Mouse (Mus musculus) CH12.LX (cell line): Measurements from ENCODE around the gene Dgkd. TPM values are rescaled to one million over a fixed set of nuclear protein-coding genes. Genes with fewer than 3 reads are reported as not detected.

ENCODE experiments used
- DNase-seq: peaks from one replicate; pipeline ENCODE4 v3.0.0-alpha.2; 2013; ENCODE audit errors: extremely low read depth
- H3K27ac ChIP-seq: 2 replicates; pipeline ENCODE4 v1.5.1; 2012; ENCODE audit warnings: low read depth, mild to moderate bottlenecking, control low read depth, moderate library complexity; ENCODE audit not compliant: insufficient read depth
- H3K27me3 ChIP-seq: replicated peaks from 2 replicates; pipeline ENCODE3; 2012; ENCODE audit warnings: inconsistent platforms
- H3K36me3 ChIP-seq, 2 experiments: replicated peaks in 1 of 2; 2 replicates each; pipeline versions ENCODE3 to v1.6.1; 2012; ENCODE audit warnings: inconsistent platforms in 1 of 2, low read length in 1 of 2, mild to moderate bottlenecking in 1 of 2, mixed read lengths in 1 of 2, moderate library complexity in 1 of 2; ENCODE audit not compliant: control insufficient read depth in 1 of 2, insufficient read depth in 1 of 2
- H3K4me1 ChIP-seq, 2 experiments: 2 replicates each; pipeline ENCODE4 v1.6.1; 2012; ENCODE audit warnings: inconsistent platforms in 1 of 2, moderate library complexity in 1 of 2; ENCODE audit not compliant: insufficient read depth in 2 of 2, control insufficient read depth in 1 of 2
- H3K4me2 ChIP-seq: 2 replicates; pipeline ENCODE4 v1.6.1; 2012; ENCODE audit warnings: low read depth, mild to moderate bottlenecking, control low read depth; ENCODE audit not compliant: poor library complexity, insufficient read depth, severe bottlenecking
- H3K4me3 ChIP-seq, 3 experiments: fragments of 150-350 bp in 1 of 3; sonication (generic) in 1 of 3; replicated peaks in 1 of 3; 2 replicates each; pipeline versions ENCODE3 to v1.5.1; 2011 to 2012; ENCODE audit warnings: low read depth in 2 of 3, low read length in 2 of 3, mild to moderate bottlenecking in 2 of 3, moderate library complexity in 2 of 3, control low read depth in 1 of 3, improper control_type of control experiment in 1 of 3, inconsistent platforms in 1 of 3, mixed read lengths in 1 of 3; ENCODE audit not compliant: poor library complexity in 1 of 3
- H3K79me2 ChIP-seq: replicated peaks from 2 replicates; pipeline ENCODE4 v1.6.1; 2012; ENCODE audit warnings: mild to moderate bottlenecking, moderate library complexity; ENCODE audit not compliant: control insufficient read depth, poor library complexity, insufficient read depth, severe bottlenecking; ENCODE audit errors: extremely low read depth
- H3K9ac ChIP-seq: 2 replicates; pipeline ENCODE4 v1.6.1; 2012; ENCODE audit warnings: low read depth, mild to moderate bottlenecking, control low read depth, moderate library complexity; ENCODE audit not compliant: insufficient read depth
- H3K9me3 ChIP-seq: replicated peaks from 2 replicates; pipeline ENCODE3; 2012; ENCODE audit warnings: low read length, inconsistent platforms, mixed read lengths
- BHLHE40 ChIP-seq: IDR thresholded peaks from 2 replicates; pipeline ENCODE4 v1.6.1; 2011; ENCODE audit warnings: mild to moderate bottlenecking, low read depth, low read length, improper control_type of control experiment
- CHD1 ChIP-seq: IDR thresholded peaks from 2 replicates; pipeline ENCODE4 v1.6.1; 2012; ENCODE audit warnings: low read depth, low read length, improper control_type of control experiment, inconsistent platforms
- CHD2 ChIP-seq: IDR thresholded peaks from 2 replicates; pipeline ENCODE4 v1.6.1; 2011; ENCODE audit warnings: low read length, improper control_type of control experiment
- EP300 ChIP-seq: IDR thresholded peaks from 2 replicates; pipeline ENCODE4 v1.6.1; 2011; ENCODE audit warnings: low read length, improper control_type of control experiment
- HCFC1 ChIP-seq: IDR thresholded peaks from 2 replicates; pipeline ENCODE4 v1.6.1; 2012; ENCODE audit warnings: low read depth, mild to moderate bottlenecking, inconsistent platforms, low read length, improper control_type of control experiment
- JUN ChIP-seq: IDR thresholded peaks from 2 replicates; pipeline ENCODE4 v1.6.1; 2011; ENCODE audit warnings: low read depth, mild to moderate bottlenecking, low read length, improper control_type of control experiment, moderate library complexity; ENCODE audit not compliant: insufficient read depth
- MAFK ChIP-seq: IDR thresholded peaks from 2 replicates; pipeline ENCODE4 v1.6.1; 2011; ENCODE audit warnings: low read length, improper control_type of control experiment; ENCODE audit not compliant: insufficient replicate concordance
- MEF2A ChIP-seq: IDR thresholded peaks from 2 replicates; pipeline ENCODE4 v1.6.1; 2014; ENCODE audit warnings: low read depth, mild to moderate bottlenecking, inconsistent platforms, low read length, improper control_type of control experiment, borderline replicate concordance
- MXI1 ChIP-seq: IDR thresholded peaks from 2 replicates; pipeline ENCODE4 v1.6.1; 2011; ENCODE audit warnings: mild to moderate bottlenecking, low read depth, low read length, improper control_type of control experiment
- MYC ChIP-seq: IDR thresholded peaks from 2 replicates; pipeline ENCODE4 v1.6.1; 2011; ENCODE audit warnings: low read depth, mild to moderate bottlenecking, improper control_type of control experiment, low read length
- NELFE ChIP-seq: IDR thresholded peaks from 2 replicates; pipeline ENCODE4 v1.6.1; 2011; ENCODE audit warnings: low read depth, low read length, improper control_type of control experiment
- NRF1 ChIP-seq: IDR thresholded peaks from 2 replicates; pipeline ENCODE4 v1.6.1; 2014; ENCODE audit warnings: low read depth, mild to moderate bottlenecking, inconsistent platforms, low read length, improper control_type of control experiment, moderate library complexity
- PAX5 ChIP-seq: IDR thresholded peaks from 2 replicates; pipeline ENCODE4 v1.6.1; 2012; ENCODE audit warnings: low read length, inconsistent platforms, mixed read lengths
- POLR2A ChIP-seq: IDR thresholded peaks from 2 replicates; pipeline ENCODE4 v1.6.1; 2011; ENCODE audit warnings: low read depth, mild to moderate bottlenecking, improper control_type of control experiment, low read length
- POLR2AphosphoS2 ChIP-seq: IDR thresholded peaks from 2 replicates; pipeline ENCODE4 v1.6.1; 2011; ENCODE audit warnings: low read depth, low read length, improper control_type of control experiment
- RAD21 ChIP-seq: IDR thresholded peaks from 2 replicates; pipeline ENCODE4 v1.6.1; 2011; ENCODE audit warnings: low read depth, mild to moderate bottlenecking, low read length, improper control_type of control experiment, moderate library complexity
- UBTF ChIP-seq: IDR thresholded peaks from 2 replicates; pipeline ENCODE4 v1.6.1; 2012; ENCODE audit warnings: low read depth, mild to moderate bottlenecking, inconsistent platforms, low read length, improper control_type of control experiment, moderate library complexity
- USF1 ChIP-seq: IDR thresholded peaks from 2 replicates; pipeline ENCODE4 v1.6.1; 2014; ENCODE audit warnings: low read depth, mild to moderate bottlenecking, inconsistent platforms, low read length, improper control_type of control experiment
- ZKSCAN1 ChIP-seq: IDR thresholded peaks from 2 replicates; pipeline ENCODE4 v1.6.1; 2012; ENCODE audit warnings: low read depth, inconsistent platforms, low read length, improper control_type of control experiment, borderline replicate concordance
- dilution Hi-C: fragments of 300-500 bp; cut with MboI; formaldehyde crosslinking; loops from 2 replicates; pipeline ENCODE4 v1.14.3; 2020; ENCODE audit warnings: low sequenced_read_pairs; ENCODE audit not compliant: extremely low pct_unique_long_range_greater_than_20kb, extremely low pct_ligation_motif_present
- in situ Hi-C: fragments of 300-500 bp; cut with MboI; formaldehyde crosslinking; loops from 3 replicates; pipeline ENCODE4 v1.14.3; 2019; ENCODE audit warnings: low sequenced_read_pairs, low pct_ligation_motif_present, low pct_unique_long_range_greater_than_20kb, mixed read lengths
- polyA plus RNA-seq: library from polyadenylated mRNA; unstranded; fragments of >175 nt; gene quantifications from 2 replicates; pipeline ENCODE4 v1.2.1, GENCODE M21; 2012; ENCODE audit warnings: low read depth; ENCODE audit not compliant: insufficient read length
- total RNA-seq, 2 experiments: library from RNA; depleted of rRNA; stranded (reverse); fragments of 300-350 nt in 1 of 2; fragments of >200 nt in 1 of 2; gene quantifications; 2 replicates each; pipeline ENCODE4 v1.2.3; 2012 to 2014

Dgkd gene
- total and polyA plus RNA-seq, 3 experiments = 57.5 to 89.9 (median 73.8) TPM

- H3K27me3 ChIP-seq = no peaks in the 10 kb centered on the region
- no peaks in the 10 kb centered on the region for H3K9me3 ChIP-seq
- no peak overlapping the region for H3K4me3 ChIP-seq
- TF ChIP-seq MAFK (peak; percentile 78), BHLHE40 (no peak)
- no peak overlapping the region for H3K27ac ChIP-seq
- H3K36me3 ChIP-seq = peaks cover 16 to 77% of the 10 kb centered on the region in 2 experiments
- no peak overlapping the region for H3K9ac ChIP-seq
- dilution Hi-C loops = no loop called here
- in situ Hi-C loops = no loop called here
- DNase-seq = no peak
- H3K79me2 ChIP-seq = peaks cover 21% of the 10 kb centered on the region
- H3K4me2 ChIP-seq = no peak overlapping the region
- peaks cover 14 to 83% of the 10 kb centered on the region in 2 experiments for H3K4me1 ChIP-seq
These were observed 40.3 kb downstream of the Dgkd start for GRCm38 (mm10) chr1:87893414-87893813.

- in situ Hi-C loops (no loop called here), dilution Hi-C loops (no loop called here)
- Histone ChIP-seq H3K27ac (no peak overlapping the region), H3K4me3 (no peak overlapping the region), H3K4me2 (no peak overlapping the region), H3K36me3 (peaks cover 21 to 76% of the 10 kb centered on the region in 2 experiments), H3K9ac (no peak overlapping the region), H3K9me3 (no peaks in the 10 kb centered on the region), H3K79me2 (peaks cover 35% of the 10 kb centered on the region), H3K27me3 (no peaks in the 10 kb centered on the region), H3K4me1 (peaks cover 18 to 87% of the 10 kb centered on the region in 2 experiments)
- no peak for TF ChIP-seq NELFE
- TF ChIP-seq USF1 = no peak
- TF ChIP-seq HCFC1 = no peak
- no peak for TF ChIP-seq UBTF
- no peak for TF ChIP-seq MXI1
- no peak for TF ChIP-seq JUN
- no peak for TF ChIP-seq POLR2A
- TF ChIP-seq RAD21 = no peak
- no peak for TF ChIP-seq EP300
- TF ChIP-seq MYC = no peak
- no peak for TF ChIP-seq PAX5
- no peak for TF ChIP-seq BHLHE40
- TF ChIP-seq CHD2 = no peak
- TF ChIP-seq ZKSCAN1 = no peak
- TF ChIP-seq CHD1 = no peak
- no peak for TF ChIP-seq NRF1
- TF ChIP-seq MAFK = no peak
- no peak for TF ChIP-seq POLR2AphosphoS2
- TF ChIP-seq MEF2A = no peak
- DNase-seq = no peak
These were observed 43.8 kb downstream of the Dgkd start for GRCm38 (mm10) chr1:87896921-87897320.
